Mouse (Mus musculus): ENCODE measurements around the gene Nccrp1.

Nccrp1 gene

DNA sequence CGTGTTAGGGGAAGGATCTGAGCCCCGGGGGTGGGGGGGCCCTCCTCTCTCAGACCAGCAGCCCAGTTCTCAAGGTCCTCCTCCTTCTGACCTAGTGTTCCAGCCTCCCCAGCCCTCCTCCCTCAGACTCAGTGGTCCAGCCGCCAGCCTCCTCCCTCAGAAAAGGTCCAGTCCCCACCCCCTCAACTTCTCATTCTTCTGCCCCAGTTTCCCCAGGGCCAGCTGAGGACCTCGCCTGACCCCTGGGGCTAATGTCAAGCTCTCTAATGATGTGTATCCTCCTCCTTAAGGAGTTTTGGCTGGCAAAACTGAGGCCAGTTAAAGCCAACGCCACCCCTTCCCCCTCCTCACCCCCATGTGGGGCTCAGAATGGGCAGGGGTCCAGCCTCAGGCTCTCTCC is at the start of gene Nccrp1:
Gene Nccrp1, minus strand, starts transcription at position 101 of the 400 bp plus-strand sequence.
- no peak for DNase-seq

- DNase-seq: peak; percentile 7
Measured at GRCm38 (mm10) chr7:28595751-28596435, 48.8 kb upstream of the Nccrp1 start.

DNA sequence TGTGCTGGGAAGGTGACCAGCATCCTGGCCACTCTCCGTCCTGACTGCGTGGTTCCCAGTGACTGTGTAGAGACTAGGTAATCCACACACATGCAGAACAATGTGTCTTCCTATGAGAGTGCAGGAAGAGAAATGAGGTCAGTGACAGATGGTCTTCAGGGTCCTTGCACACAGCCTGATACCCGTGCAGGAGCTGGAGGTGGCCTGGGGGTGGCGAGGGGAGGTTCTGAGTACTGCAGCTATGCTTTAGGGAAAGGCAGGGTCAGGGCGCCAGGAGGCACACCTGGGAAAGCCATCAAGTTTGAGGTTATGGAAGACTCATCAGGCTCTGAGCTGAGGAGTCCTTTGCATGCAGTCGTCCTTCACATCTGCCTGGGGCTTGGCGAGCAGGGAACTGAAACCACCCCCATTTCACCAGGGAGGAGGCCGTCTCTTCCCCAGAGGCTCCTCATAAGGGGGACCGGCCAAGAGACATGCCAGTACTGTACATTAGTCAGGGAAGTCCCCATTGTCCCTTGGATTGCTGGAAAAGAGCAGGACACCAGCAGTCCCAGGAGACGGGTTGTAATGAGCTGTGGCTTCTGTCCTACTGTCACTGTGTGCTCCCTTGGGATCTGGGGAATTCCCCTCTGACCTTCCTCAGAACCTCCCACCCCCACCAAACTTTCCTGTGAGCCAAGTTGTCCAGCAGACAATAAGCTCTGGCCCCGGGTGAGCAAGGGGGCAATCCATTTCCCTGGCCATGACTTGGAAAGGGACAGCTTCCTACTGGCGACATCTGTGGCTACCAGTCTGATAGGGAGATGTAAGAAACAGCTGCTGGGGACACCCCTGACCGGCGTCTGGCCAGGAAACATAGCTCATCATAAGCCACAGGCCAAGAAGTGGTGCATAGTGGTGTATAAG is 46.4 kb upstream of the Nccrp1 start:
- peak; percentile 12 for DNase-seq

GRCm38 (mm10) chr7:28591862-28592261 is 44.8 kb upstream of the Nccrp1 start:
- no peak for DNase-seq

DNA sequence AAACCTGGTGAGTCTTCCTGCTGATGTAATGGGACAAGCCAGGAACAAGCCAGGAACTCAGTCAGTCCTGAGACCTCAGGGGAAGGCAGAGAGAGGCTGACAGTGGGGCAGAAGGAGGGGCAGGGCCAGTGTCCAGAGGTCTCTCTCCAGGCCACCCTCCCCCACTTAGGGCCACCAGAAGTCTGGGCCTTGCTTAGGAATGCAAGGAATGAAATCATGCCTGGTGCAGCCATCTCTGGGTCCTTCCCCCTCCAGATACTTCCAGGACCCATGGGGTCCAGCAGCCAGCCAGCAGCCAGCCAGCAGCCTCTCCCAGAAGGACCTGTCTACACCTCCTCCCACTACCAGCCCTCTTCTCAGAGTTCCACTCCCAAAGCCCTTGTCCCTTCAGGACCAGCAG is 40.6 kb upstream of the Nccrp1 start:
- DNase-seq: no peak

DNA sequence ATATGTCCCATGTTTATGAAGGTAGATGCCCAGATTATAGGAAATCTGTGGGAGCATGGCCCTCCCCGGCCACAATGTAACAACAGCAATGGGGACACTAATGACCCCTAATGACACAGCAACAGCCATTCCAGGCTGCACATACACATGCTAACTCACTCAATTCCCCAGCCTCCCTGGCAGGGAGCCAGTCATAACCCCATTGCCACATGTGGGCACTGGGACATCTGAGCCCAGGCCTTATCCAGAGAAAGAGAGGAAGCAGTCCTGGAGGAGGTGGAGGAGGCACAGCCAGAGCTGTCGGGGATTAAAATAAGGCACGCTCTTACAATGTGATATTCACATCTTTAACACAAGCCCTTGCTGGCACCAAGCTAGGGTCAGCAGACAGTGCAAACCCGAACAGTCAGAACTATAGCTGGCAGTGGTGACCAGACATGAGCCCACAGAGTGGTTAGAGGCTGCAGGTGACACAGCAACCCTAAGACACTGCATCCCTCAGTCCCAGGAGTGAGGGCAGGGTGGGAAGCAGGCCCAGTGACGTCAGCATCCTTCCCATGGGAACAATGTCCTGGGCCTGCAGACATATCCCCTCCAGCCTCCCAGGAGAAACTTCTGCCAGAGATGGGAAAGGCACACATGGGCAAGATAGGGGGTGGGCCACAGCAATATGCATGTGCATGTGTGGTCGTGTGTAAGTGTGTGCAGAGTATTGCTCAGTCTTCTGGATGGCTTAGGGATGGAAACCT is 39.8 kb upstream of the Nccrp1 start:
- DNase-seq: no peak

GRCm38 (mm10) chr7:28585001-28585400 is 37.9 kb upstream of the Nccrp1 start:
- no peak for DNase-seq

- no peak for DNase-seq
Measured at GRCm38 (mm10) chr7:28584468-28584867, 37.4 kb upstream of the Nccrp1 start.

DNA sequence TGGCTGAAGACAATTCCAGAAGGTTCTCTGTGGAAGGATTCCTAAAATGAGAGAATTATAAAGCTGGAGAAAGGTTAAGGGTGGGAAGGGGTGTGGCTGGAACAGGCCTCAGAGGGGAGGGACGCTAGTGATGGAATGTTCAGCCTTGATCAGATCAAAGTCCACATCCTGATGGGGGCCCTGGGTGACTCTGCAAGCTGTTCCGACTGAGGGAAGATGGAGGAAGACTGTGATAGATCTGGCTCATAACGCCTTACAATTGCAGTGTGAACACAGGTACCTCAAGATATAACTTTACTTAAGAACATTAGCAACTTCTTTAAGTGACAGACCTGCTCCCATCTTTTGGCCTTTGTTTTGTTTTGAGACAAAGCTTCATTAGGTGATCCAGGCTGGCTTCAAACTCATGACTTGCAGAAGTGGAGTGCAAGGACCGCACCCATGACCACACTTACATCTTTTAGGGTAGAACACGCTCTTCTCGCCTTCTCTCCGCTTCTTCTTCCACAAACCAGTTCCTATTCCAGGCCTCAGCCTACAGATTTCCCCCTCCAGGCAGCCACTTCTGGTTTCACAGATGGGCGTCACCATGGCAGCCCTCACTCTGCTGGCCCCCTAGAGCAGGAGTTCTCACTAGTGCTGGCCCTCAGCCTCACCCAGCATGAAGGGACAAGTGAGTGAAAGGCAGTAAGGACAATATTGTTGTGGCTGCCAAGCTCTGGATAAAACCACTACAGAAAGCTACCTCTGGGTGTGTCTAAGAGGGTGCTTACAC is 36.7 kb upstream of the Nccrp1 start:
- no peak for DNase-seq

DNA sequence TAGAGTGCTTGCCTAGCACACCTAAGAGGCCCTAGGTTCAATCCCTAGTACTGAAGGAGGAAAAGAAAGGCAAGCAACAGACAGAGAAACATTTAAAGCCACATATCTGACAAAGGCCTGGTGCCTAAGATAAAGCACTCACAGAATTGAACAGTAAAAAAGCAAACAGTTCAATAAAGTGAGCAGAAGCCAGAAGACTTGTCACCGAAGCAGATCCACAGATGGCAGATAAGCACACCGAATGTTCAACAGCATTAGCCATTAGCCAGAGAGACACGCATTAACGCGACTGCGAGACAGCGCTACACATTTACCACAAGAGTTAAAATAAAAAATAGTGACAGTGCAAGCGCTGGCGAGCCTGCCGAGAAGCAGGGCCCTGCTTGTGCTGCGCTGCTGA is 35.8 kb upstream of the Nccrp1 start:
- DNase-seq: no peak

DNA sequence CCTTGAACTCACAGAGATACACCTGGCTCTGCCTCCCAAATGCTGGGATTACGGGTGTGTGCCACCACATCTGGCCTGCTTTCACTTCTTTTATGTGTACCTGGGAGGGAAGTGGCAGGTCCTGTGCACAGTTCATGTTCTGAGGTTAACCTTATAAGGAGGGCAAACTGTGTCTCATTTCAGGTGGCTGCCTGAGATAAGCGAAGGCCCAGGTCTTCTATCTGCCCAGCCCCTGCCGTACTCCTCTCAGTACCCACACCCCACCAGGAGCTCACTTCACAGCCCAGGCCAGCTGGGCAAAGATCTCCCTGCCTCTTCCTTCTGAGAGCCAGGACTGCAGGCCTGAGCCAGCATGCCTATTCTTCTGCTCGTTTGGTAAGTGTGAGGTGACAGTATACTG is 34.7 kb upstream of the Nccrp1 start:
- no peak for DNase-seq

- DNase-seq: no peak
Measured at GRCm38 (mm10) chr7:28579826-28580225, 32.8 kb upstream of the Nccrp1 start.

DNA sequence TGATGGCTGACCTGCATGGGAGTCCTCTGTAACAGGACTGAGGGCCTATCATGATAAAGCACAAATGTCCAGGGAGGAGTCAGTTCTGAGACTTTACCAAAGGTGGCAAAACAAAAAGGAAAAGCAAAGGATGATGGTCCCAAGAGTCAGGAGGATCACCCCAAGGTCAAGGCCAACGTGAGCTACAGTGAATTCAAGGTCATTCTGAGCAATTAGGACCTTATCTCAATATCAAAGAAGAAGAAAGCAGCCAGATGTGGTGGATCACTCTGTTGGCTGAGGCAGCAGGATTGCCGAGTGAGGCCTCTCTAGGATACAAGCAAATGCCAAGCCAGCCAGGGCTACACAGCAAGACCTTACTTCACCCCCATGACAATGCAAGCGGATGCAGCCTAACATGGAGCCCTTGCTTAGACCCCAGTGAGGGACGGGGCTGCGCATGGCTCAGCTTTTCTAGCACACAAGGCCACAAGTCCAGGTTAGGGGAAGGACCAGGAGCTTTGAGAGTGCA is 31.5 kb upstream of the Nccrp1 start:
- no peak for DNase-seq

- DNase-seq: no peak
Measured at GRCm38 (mm10) chr7:28577826-28578542, 30.9 kb upstream of the Nccrp1 start.

- no peak for DNase-seq
Measured at GRCm38 (mm10) chr7:28576271-28576914, 29.3 kb upstream of the Nccrp1 start.

- DNase-seq: no peak
Measured at GRCm38 (mm10) chr7:28575597-28575996, 28.5 kb upstream of the Nccrp1 start.

DNA sequence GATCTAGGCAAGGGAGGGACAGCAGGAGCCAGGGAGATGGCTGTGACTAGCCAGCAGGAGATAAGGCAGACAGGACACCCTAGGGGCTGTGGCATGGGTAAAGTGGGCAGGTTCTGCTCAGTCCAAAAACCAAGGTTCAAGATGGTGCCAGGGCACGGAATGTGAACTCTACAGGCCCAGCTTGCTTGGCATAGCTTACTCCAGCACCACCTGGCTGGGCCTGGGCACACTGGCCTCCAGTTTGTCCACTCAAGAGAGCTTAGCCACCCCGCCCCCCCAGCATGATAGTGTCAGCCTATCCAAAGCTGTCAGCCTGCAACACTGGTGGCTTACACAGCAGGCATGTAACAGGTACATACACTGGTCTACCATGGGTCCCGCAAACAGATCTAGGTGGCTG is 26.2 kb upstream of the Nccrp1 start:
- DNase-seq: no peak

DNA sequence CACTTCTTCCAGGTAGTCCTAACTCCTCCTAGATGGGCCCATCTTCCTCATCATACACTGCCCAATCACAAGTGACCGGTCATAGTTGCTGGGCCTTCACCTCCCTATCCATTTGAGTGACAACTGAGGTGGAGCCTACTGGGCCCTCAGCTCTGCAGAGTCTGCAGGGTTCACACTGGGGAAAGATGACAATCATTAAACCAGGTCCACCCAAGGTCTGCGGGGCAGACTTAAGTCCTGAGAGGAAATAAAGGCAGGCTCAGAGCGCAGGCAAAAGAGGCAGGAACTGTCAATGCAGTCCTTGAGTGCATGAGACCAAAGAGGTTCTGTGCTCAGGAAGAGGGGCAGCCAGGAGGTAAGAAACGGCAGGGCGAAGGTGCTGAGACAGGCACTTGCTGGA is 25.6 kb upstream of the Nccrp1 start:
- DNase-seq: no peak

DNA sequence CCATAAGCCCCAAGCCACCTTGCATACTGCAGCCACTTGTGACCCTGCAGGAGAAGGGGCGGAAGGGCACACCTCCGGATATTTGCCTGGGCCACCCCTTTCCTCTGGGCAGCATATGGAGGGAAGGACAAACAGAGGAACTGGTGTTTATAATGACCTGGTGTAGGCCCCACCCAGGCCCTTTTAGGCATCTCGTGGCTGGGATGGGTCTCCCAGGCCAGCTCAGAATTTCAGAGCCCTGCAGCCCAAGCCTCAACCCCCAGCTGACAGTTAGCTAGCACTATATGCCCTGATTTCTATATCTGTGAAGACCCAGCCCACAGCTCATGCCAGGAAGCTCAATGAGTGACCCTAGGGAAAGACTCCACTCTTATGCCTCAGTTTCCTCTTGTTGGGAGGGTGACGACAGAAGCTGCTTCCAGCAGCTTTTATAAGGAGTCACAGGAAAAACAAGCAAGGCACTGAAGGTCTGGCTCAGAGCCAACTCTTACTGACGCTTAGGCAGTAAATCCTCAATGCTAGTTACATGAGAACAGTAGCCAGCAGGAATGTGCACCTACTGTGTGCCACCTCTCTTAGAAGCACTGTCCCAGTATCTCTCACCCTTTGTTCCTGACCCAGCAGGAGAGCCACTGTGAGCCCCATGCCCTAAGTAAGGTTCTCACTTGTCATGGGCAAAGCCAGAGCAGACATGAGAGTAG is 24.1 kb upstream of the Nccrp1 start:
- DNase-seq: no peak

GRCm38 (mm10) chr7:28570291-28570981 is 23.4 kb upstream of the Nccrp1 start:
- no peak for DNase-seq
